Mouse (Mus musculus) kidney, embryonic 16.5 days (tissue): ENCODE measurements at regions not wholly inside any gene's neighbourhood (a gene's known extent, or its start where the extent isn't known, plus 50 kb on each side); places are given as distances from the start of the nearest gene placed in this dataset.

Experiments used
- ATAC-seq: fragments of 200-750 bp; cut with Nextera tagmentation; 2 replicates; pipeline ENCODE4 v1.8.0; 2017; ENCODE audit warnings: moderate TSS enrichment; ENCODE audit not compliant: low FRiP score, low TSS enrichment
- H3K27ac ChIP-seq: fragments of 300-500 bp; sonication (generic); 2 replicates; pipeline ENCODE4 v1.5.1; 2014; ENCODE audit warnings: low read length
- H3K27me3 ChIP-seq: fragments of 300-500 bp; sonication (generic); 2 replicates; pipeline ENCODE4 v1.6.1; 2014; ENCODE audit warnings: low read length, control low read depth, mixed read lengths; ENCODE audit not compliant: insufficient read depth
- H3K36me3 ChIP-seq: fragments of 300-500 bp; sonication (generic); 2 replicates; pipeline ENCODE4 v1.6.1; 2014; ENCODE audit warnings: low read length, control low read depth, mixed read lengths; ENCODE audit not compliant: insufficient read depth
- H3K4me1 ChIP-seq: fragments of 300-500 bp; sonication (generic); 2 replicates; pipeline ENCODE4 v1.6.1; 2014; ENCODE audit warnings: low read length, control low read depth, mixed read lengths; ENCODE audit not compliant: insufficient read depth
- H3K4me2 ChIP-seq: fragments of 300-500 bp; sonication (generic); replicated peaks from 2 replicates; pipeline ENCODE4 v1.6.1; 2014; ENCODE audit warnings: low read depth, low read length
- H3K4me3 ChIP-seq: fragments of 300-500 bp; sonication (generic); 2 replicates; pipeline ENCODE4 v1.5.1; 2014; ENCODE audit warnings: mild to moderate bottlenecking, low read length
- H3K9ac ChIP-seq: fragments of 300-500 bp; sonication (generic); replicated peaks from 2 replicates; pipeline ENCODE4 v1.6.1; 2014; ENCODE audit warnings: low read length
- H3K9me3 ChIP-seq: fragments of 300-500 bp; sonication (generic); 2 replicates; pipeline ENCODE4 v1.6.1; 2016; ENCODE audit warnings: low read length, control low read depth
- WGBS: fragments of 180-500 bp; shearing (Covaris S2); extraction: QIAGEN DNeasy Blood & Tissue Kit; methylation state at CpG from one replicate; pipeline ENCODE4 v1.1.7; 2014; 5-methylcytosine and 5-hydroxymethylcytosine counted together

DNA sequence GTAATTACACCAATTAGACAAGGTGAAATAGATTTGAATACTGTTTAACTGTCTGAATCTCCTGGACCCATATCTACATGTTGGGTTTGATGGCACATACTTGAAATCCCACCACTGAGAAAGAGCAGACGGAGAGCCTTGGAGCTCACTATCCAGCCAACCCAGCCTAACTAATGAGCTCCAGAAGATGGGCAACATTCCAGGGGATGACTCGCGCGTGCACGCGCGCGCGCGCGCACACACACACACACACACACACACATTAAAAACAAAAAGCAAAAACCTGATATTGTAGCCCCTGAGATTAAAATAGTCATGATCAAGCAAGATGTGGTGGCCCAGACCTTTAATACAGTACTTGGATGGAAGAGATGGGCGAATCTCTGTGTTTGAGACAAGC is 243.3 kb upstream of the Tbl1xr1 start:
- Histone ChIP-seq H3K4me3 (no peak overlapping the region), H3K27ac (no peak overlapping the region), H3K4me2 (no peak overlapping the region), H3K9me3 (no peaks in the 10 kb centered on the region), H3K4me1 (no peaks in the 10 kb centered on the region), H3K9ac (no peak overlapping the region), H3K36me3 (no peaks in the 10 kb centered on the region), H3K27me3 (no peaks in the 10 kb centered on the region)
- 96% methylated on average over 12 of the region's 12 CpGs for WGBS
- no peak for ATAC-seq

DNA sequence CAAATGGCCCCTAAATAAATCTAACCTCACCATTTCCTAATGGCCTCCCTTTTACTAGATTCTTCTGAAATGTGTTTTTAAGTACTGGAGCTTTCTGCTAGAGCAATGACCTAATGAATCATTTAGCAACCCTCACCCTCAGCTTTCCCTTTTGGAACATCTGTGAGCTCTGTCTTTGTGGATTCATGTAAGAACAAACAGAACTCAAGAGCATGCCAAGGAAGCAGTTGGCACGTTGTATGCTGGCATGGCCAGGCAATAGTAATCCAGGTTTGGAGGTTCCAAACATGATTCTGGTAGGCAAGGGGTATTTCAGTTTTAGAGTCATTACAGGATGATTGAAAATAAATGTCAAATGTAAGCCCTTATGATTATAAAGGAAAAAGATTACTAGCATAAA is 240.9 kb upstream of the Tbl1xr1 start:
- H3K27ac ChIP-seq, result no peak overlapping the region
- H3K36me3 ChIP-seq, result no peaks in the 10 kb centered on the region
- no peak overlapping the region for H3K4me3 ChIP-seq
- 68% methylated on average over 1 of the region's 1 CpGs for WGBS
- H3K9ac ChIP-seq, result no peak overlapping the region
- no peak overlapping the region for H3K4me2 ChIP-seq
- H3K27me3 ChIP-seq, result no peaks in the 10 kb centered on the region
- H3K9me3 ChIP-seq, result no peaks in the 10 kb centered on the region
- H3K4me1 ChIP-seq, result no peaks in the 10 kb centered on the region
- no peak for ATAC-seq

DNA sequence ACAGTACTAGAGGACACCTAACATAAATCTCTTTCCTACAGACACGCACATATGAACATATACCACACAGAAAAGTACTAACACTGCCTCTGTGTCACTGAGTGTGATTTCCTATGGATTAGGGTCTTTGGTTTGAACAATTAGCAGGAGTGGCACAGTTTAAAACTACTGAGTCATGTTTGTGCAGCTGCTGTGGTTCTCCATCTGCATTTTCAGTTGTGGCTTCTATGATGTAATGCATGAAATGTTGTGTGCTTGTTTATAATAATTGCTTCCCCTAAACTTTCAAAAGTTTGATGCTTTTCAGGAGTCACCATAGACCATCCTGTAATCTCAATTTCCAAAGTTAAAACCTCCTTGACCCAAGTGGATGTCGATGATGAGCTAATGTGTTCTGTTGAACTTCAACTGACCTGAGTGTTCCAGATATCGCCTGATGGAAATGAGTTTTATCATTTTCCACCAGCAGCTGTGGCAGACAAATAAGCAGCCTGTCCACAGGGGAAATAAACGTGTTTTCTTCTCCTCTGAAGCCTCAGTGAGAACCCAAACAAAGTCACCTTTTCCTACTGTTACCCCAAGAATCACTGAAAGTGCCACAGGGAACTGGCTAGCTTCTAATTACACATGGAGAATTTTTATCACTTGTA is 239.0 kb upstream of the Tbl1xr1 start:
- Histone ChIP-seq H3K27ac (no peak overlapping the region), H3K27me3 (no peaks in the 10 kb centered on the region), H3K4me2 (no peak overlapping the region), H3K36me3 (no peaks in the 10 kb centered on the region), H3K9me3 (no peaks in the 10 kb centered on the region), H3K4me3 (no peak overlapping the region), H3K4me1 (no peaks in the 10 kb centered on the region), H3K9ac (no peak overlapping the region)
- WGBS, result 78% methylated on average over 4 of the region's 4 CpGs
- no peak for ATAC-seq

DNA sequence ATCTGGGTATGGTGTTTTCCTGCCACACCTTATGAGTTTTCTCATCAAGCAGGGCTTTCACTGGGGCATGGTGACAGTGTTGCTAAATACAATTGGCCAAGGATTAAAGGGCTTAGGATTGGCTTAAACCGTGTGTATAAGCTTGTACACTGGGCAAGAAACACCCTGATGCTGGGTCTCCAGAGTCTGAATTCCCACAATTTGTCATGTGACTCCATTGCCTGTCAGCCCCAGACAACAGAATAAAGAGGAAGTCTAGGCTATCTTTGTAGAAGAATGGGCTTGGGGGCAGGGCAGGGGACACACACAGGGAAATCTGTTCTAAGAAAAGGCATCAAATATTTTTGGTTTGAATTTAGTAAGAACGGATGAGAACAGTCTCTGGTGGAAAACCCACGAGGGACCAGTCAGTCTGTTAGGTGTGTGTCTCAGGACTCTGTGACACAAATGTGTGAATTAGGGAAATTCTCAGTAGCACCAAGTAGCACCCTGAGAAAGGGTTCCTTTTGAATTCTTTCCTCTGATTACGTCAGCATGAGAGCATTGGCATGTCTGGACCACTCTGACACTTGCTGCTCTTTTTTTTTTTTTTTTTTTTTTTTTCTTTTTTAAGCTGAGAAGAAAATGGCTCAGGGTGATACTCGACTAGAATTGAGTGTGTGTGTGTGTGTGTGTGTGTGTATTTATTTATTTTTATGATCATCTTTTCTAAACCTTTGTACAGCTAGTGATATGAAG is 235.5 kb upstream of the Tbl1xr1 start:
- Histone ChIP-seq H3K27ac (no peak overlapping the region), H3K9ac (no peak overlapping the region), H3K27me3 (no peaks in the 10 kb centered on the region), H3K36me3 (no peaks in the 10 kb centered on the region), H3K9me3 (peaks cover under 1% of the 10 kb centered on the region), H3K4me1 (peaks cover 7% of the 10 kb centered on the region; the same call in 1 of the 2 replicates), H3K4me3 (no peak overlapping the region), H3K4me2 (no peak overlapping the region)
- no peak for ATAC-seq
- WGBS, result 54% methylated on average over 5 of the region's 5 CpGs

DNA sequence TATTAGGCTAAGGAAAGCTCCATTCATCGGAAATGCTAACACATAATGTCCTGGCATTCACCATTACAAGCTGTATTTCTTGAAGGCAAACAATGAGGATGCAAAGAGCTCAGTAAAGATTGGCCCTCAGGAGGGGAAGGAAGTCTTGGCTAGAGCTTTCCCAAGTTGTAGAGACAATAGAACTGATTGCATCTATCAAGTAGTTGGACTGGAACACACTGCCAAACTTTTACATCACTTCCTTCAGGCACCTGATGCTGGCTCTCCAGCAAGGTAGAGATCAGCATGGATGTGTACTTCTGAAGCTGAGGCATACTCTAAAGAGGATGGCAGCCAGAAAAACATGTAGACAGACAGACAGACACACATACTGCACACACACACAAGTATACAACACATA is 234.9 kb upstream of the Tbl1xr1 start:
- WGBS, result 72% methylated on average over 1 of the region's 1 CpGs
- Histone ChIP-seq H3K4me1 (peaks cover 7% of the 10 kb centered on the region; the same call in 1 of the 2 replicates), H3K4me3 (no peak overlapping the region), H3K4me2 (no peak overlapping the region), H3K27ac (no peak overlapping the region), H3K36me3 (no peaks in the 10 kb centered on the region), H3K9me3 (peaks cover 3% of the 10 kb centered on the region), H3K27me3 (no peaks in the 10 kb centered on the region), H3K9ac (no peak overlapping the region)
- ATAC-seq, result no peak

DNA sequence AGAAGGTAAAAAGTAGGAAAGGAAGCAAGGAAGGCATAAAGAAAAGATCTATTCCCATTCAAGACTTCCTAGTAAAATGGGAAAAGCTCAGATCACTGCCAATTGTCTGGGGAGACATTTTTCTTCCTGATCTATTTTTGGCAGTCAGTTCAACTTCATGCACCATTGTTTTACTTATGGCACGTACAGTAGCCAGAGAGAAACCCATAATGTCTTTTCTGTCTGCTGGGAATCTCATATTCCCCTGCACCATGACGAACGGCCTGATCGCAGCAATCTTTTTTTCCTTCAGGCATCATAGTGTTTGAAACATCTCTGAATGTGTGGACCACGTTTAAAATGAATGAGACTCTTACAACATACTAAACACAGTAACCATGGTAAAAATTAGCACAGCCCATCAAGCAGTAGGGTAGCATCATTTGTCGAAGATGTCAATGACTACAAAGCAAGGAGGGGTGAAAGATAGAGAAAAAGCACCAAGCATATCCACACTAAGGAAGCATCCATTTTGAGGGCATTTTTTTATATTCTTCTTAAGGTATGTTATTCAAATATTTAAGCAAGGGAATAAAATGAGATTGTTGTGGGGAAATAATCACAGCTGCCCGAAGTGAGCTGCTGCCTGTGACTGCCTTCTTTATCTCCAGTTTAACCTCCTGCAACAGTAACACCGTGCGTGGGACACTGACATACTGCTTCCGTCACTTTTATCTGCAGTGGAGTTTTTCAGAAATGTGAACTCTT is 233.7 kb upstream of the Tbl1xr1 start:
- ATAC-seq, result peak; percentile 62; the same call in 1 of the 2 replicates
- Histone ChIP-seq H3K9ac (no peak overlapping the region), H3K36me3 (no peaks in the 10 kb centered on the region), H3K9me3 (peaks cover 3% of the 10 kb centered on the region), H3K4me2 (no peak overlapping the region), H3K4me3 (no peak overlapping the region), H3K27me3 (no peaks in the 10 kb centered on the region), H3K27ac (peak overlapping the region; percentile 50; the same call in 1 of the 2 replicates), H3K4me1 (peaks cover 7% of the 10 kb centered on the region; the same call in 1 of the 2 replicates)
- WGBS, result 32% methylated on average over 10 of the region's 10 CpGs

DNA sequence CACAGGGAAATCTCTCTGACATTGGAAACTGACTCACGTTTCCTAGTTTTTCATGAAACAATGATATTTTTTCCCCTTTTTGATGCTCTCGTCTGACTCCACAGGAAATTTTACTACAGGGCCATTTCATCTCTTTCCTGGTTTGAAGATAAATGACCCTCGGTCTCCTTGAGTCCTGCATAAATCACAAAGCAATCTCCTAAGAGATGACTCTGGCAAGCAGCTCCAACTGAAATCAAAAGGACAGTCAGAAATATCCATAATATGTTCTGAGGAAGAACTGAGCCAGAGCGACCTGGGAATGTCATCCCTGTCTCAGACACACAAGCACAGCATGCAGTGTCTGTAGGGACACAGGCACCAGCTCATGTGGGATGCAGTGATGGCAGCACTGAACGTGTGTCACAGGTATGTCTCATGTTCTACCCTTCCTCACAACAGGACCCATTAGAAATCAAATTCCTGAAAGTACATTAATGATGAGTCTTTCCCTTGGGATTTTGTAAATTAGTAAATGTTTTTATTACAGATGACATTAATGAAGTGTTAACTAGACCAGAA is 233.1 kb upstream of the Tbl1xr1 start:
- no peaks in the 10 kb centered on the region for H3K36me3 ChIP-seq
- H3K4me1 ChIP-seq, result peaks cover 7% of the 10 kb centered on the region; the same call in 1 of the 2 replicates
- no peak overlapping the region for H3K27ac ChIP-seq
- peaks cover 3% of the 10 kb centered on the region for H3K9me3 ChIP-seq
- H3K4me3 ChIP-seq, result no peak overlapping the region
- no peak overlapping the region for H3K9ac ChIP-seq
- H3K4me2 ChIP-seq, result no peak overlapping the region
- no peaks in the 10 kb centered on the region for H3K27me3 ChIP-seq
- peak; percentile 50; the same call in 1 of the 2 replicates for ATAC-seq
- WGBS, result 26% methylated on average over 5 of the region's 5 CpGs

DNA sequence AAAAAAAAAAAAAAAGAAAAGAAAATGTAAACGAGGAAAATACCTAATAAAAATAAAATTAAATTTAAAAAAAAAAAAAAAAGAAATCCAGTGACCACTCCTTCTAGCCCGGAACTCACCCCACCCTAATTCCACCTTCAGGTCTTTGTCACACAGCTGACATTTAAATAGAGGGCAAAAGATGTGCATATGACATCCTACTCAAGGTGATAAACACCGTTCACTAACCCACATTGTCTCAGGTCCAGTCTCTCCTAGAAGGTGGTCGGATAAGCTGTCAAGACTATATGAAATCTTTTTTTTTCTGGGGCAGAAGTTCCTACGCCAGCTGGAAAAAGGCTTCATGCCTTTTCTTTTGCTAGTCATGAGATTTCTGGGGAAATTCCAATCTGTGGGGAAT is 226.6 kb upstream of the Tbl1xr1 start:
- no peaks in the 10 kb centered on the region for H3K27me3 ChIP-seq
- no peak overlapping the region for H3K9ac ChIP-seq
- H3K27ac ChIP-seq, result no peak overlapping the region
- H3K4me1 ChIP-seq, result no peaks in the 10 kb centered on the region
- peaks cover 6% of the 10 kb centered on the region for H3K9me3 ChIP-seq
- no peak overlapping the region for H3K4me3 ChIP-seq
- WGBS, result 87% methylated on average over 5 of the region's 5 CpGs
- H3K36me3 ChIP-seq, result no peaks in the 10 kb centered on the region
- ATAC-seq, result no peak
- no peak overlapping the region for H3K4me2 ChIP-seq

DNA sequence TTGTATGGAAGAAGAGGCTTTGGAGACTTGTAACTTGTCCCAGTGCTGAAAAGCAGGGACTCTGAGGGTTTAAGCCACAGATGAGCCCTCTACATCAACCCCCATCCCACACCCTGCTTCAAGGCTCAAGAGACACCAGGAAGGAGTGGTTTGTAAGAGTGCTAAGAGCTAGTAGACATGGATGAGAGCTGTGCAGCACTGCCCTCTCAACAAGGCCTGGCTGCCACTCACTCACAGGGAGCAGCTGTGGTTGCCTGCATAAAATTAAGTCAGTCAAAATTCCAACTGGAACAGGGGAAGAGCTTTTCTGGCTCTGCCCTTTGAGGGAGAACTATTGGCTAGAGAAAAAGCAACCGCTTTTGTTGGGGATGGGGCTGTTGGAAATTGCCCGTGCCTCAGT is 225.5 kb upstream of the Tbl1xr1 start:
- WGBS, result 90% methylated on average over 2 of the region's 2 CpGs
- no peak overlapping the region for H3K9ac ChIP-seq
- no peak overlapping the region for H3K4me3 ChIP-seq
- H3K9me3 ChIP-seq, result peaks cover 4% of the 10 kb centered on the region
- H3K27me3 ChIP-seq, result no peaks in the 10 kb centered on the region
- H3K27ac ChIP-seq, result no peak overlapping the region
- ATAC-seq, result peak; percentile 42; the same call in 1 of the 2 replicates
- H3K36me3 ChIP-seq, result no peaks in the 10 kb centered on the region
- no peaks in the 10 kb centered on the region for H3K4me1 ChIP-seq
- no peak overlapping the region for H3K4me2 ChIP-seq
